Mouse (Mus musculus): ENCODE measurements around the gene Rasgrp3. TPM values are rescaled to one million over a fixed set of nuclear protein-coding genes. Genes with fewer than 3 reads are reported as not detected.
A peak's percentile ranks its signal among the peaks of the same experiment; 100 is the strongest.
"Not testable (repeated sequence)": the region's sequence is repeated elsewhere in the genome, so short reads cannot be mapped to it uniquely, and the experiment has no call there.

The Rasgrp3 gene
- polyA plus RNA-seq, 1 experiment from 2014 or later = 14.7 TPM

GRCm38 (mm10) chr17:75439062-75439461 is 3.4 kb downstream of the Rasgrp3 start:
- Histone ChIP-seq H3K36me3 (no peaks in the 10 kb centered on the region), H3K27me3 (no peaks in the 10 kb centered on the region), H3K27ac (no peak overlapping the region), H3K9me3 (no peaks in the 10 kb centered on the region), H3K4me1 (peaks cover 8% of the 10 kb centered on the region), H3K4me3 (no peak overlapping the region), H3K9ac (no peak overlapping the region), H3K4me2 (no peak overlapping the region)
- ATAC-seq (ENCODE audit: insufficient number of reproducible peaks, low FRiP score, low TSS enrichment, low read depth) = no peak
- WGBS = 89% methylated on average over 14 of the region's 14 CpGs

GRCm38 (mm10) chr17:75440619-75441018 is 4.9 kb downstream of the Rasgrp3 start:
- WGBS = 60% methylated on average over 7 of the region's 7 CpGs
- no peaks in the 10 kb centered on the region for H3K27me3 ChIP-seq
- H3K4me1 ChIP-seq = peaks cover 8% of the 10 kb centered on the region
- H3K36me3 ChIP-seq = no peaks in the 10 kb centered on the region
- no peak for ATAC-seq (ENCODE audit: insufficient number of reproducible peaks, low FRiP score, low TSS enrichment, low read depth)
- H3K9me3 ChIP-seq = no peaks in the 10 kb centered on the region
- H3K4me2 ChIP-seq = no peak overlapping the region
- no peak overlapping the region for H3K4me3 ChIP-seq
- no peak overlapping the region for H3K27ac ChIP-seq
- H3K9ac ChIP-seq = no peak overlapping the region

- Histone ChIP-seq H3K36me3 (no peaks in the 10 kb centered on the region), H3K9me3 (no peaks in the 10 kb centered on the region), H3K4me3 (no peak overlapping the region), H3K4me2 (no peak overlapping the region), H3K4me1 (peaks cover 8% of the 10 kb centered on the region), H3K27me3 (no peaks in the 10 kb centered on the region), H3K9ac (no peak overlapping the region), H3K27ac (no peak overlapping the region)
- ATAC-seq (ENCODE audit: insufficient number of reproducible peaks, low FRiP score, low TSS enrichment, low read depth) = no peak
- WGBS = 28% methylated on average over 5 of the region's 5 CpGs
Measured at GRCm38 (mm10) chr17:75441260-75441830, 5.6 kb downstream of the Rasgrp3 start.

GRCm38 (mm10) chr17:75442352-75442751 is 6.7 kb downstream of the Rasgrp3 start:
- Histone ChIP-seq H3K27ac (no peak overlapping the region), H3K36me3 (no peaks in the 10 kb centered on the region), H3K9ac (no peak overlapping the region), H3K4me3 (no peak overlapping the region), H3K9me3 (no peaks in the 10 kb centered on the region), H3K4me2 (no peak overlapping the region), H3K27me3 (no peaks in the 10 kb centered on the region), H3K4me1 (peaks cover 8% of the 10 kb centered on the region)
- WGBS = 95% methylated on average over 8 of the region's 8 CpGs
- ATAC-seq (ENCODE audit: insufficient number of reproducible peaks, low FRiP score, low TSS enrichment, low read depth) = no peak

GRCm38 (mm10) chr17:75443064-75443621 is 7.4 kb downstream of the Rasgrp3 start:
- no peaks in the 10 kb centered on the region for H3K27me3 ChIP-seq
- no peak overlapping the region for H3K9ac ChIP-seq
- no peaks in the 10 kb centered on the region for H3K9me3 ChIP-seq
- no peak overlapping the region for H3K4me2 ChIP-seq
- WGBS = 60% methylated on average over 5 of the region's 6 CpGs
- 0 out of 2 replicates have a peak overlapping the region, but pooled peaks have one; percentile 33 for H3K27ac ChIP-seq
- H3K4me1 ChIP-seq = peaks cover 8% of the 10 kb centered on the region
- no peaks in the 10 kb centered on the region for H3K36me3 ChIP-seq
- H3K4me3 ChIP-seq = no peak overlapping the region
- ATAC-seq (ENCODE audit: insufficient number of reproducible peaks, low FRiP score, low TSS enrichment, low read depth) = no peak

- Histone ChIP-seq H3K9me3 (no peaks in the 10 kb centered on the region), H3K36me3 (no peaks in the 10 kb centered on the region), H3K9ac (no peak overlapping the region), H3K27ac (no peak overlapping the region), H3K4me2 (no peak overlapping the region), H3K27me3 (no peaks in the 10 kb centered on the region), H3K4me1 (peaks cover 2% of the 10 kb centered on the region; the same call in 1 of the 2 replicates), H3K4me3 (no peak overlapping the region)
- no peak for ATAC-seq (ENCODE audit: insufficient number of reproducible peaks, low FRiP score, low TSS enrichment, low read depth)
- 93% methylated on average over 3 of the region's 3 CpGs for WGBS
Measured at GRCm38 (mm10) chr17:75448257-75448656, 12.6 kb downstream of the Rasgrp3 start.

- Histone ChIP-seq H3K27ac (no peak overlapping the region), H3K9me3 (no peaks in the 10 kb centered on the region), H3K27me3 (no peaks in the 10 kb centered on the region), H3K36me3 (no peaks in the 10 kb centered on the region), H3K4me2 (no peak overlapping the region), H3K9ac (no peak overlapping the region), H3K4me3 (no peak overlapping the region), H3K4me1 (no peaks in the 10 kb centered on the region)
- WGBS = 64% methylated on average over 1 of the region's 1 CpGs
- ATAC-seq (ENCODE audit: insufficient number of reproducible peaks, low FRiP score, low TSS enrichment, low read depth) = no peak
Measured at GRCm38 (mm10) chr17:75449022-75449421, 13.3 kb downstream of the Rasgrp3 start.

- ATAC-seq (ENCODE audit: insufficient number of reproducible peaks, low FRiP score, low TSS enrichment, low read depth) = no peak
- Histone ChIP-seq H3K4me1 (no peaks in the 10 kb centered on the region), H3K36me3 (no peaks in the 10 kb centered on the region), H3K27me3 (no peaks in the 10 kb centered on the region), H3K4me3 (no peak overlapping the region), H3K9me3 (no peaks in the 10 kb centered on the region), H3K4me2 (no peak overlapping the region), H3K27ac (no peak overlapping the region), H3K9ac (no peak overlapping the region)
- WGBS = 71% methylated on average over 4 of the region's 4 CpGs
Measured at GRCm38 (mm10) chr17:75452313-75452712, 16.6 kb downstream of the Rasgrp3 start.

GRCm38 (mm10) chr17:75453639-75454038 is 17.9 kb downstream of the Rasgrp3 start:
- H3K9ac ChIP-seq = no peak overlapping the region
- H3K36me3 ChIP-seq = no peaks in the 10 kb centered on the region
- H3K4me3 ChIP-seq = no peak overlapping the region
- ATAC-seq (ENCODE audit: insufficient number of reproducible peaks, low FRiP score, low TSS enrichment, low read depth) = no peak
- H3K27me3 ChIP-seq = no peaks in the 10 kb centered on the region
- no peaks in the 10 kb centered on the region for H3K4me1 ChIP-seq
- H3K27ac ChIP-seq = no peak overlapping the region
- H3K9me3 ChIP-seq = no peaks in the 10 kb centered on the region
- no peak overlapping the region for H3K4me2 ChIP-seq

GRCm38 (mm10) chr17:75456096-75456495 is 20.4 kb downstream of the Rasgrp3 start:
- H3K27me3 ChIP-seq; H3K4me1 ChIP-seq; H3K36me3 ChIP-seq; ATAC-seq (ENCODE audit: insufficient number of reproducible peaks, low FRiP score, low TSS enrichment, low read depth); H3K4me2 ChIP-seq; H3K9ac ChIP-seq; H3K9me3 ChIP-seq; H3K27ac ChIP-seq; H3K4me3 ChIP-seq: not testable (repeated sequence)
- 89% methylated on average over 9 of the region's 9 CpGs for WGBS

- Histone ChIP-seq H3K27me3 (no peaks in the 10 kb centered on the region), H3K27ac (no peak overlapping the region), H3K4me1 (peaks cover 12% of the 10 kb centered on the region), H3K4me3 (no peak overlapping the region), H3K36me3 (no peaks in the 10 kb centered on the region), H3K9me3 (no peaks in the 10 kb centered on the region; the same call in 1 of the 2 replicates), H3K4me2 (no peak overlapping the region), H3K9ac (no peak overlapping the region)
- ATAC-seq (ENCODE audit: insufficient number of reproducible peaks, low FRiP score, low TSS enrichment, low read depth) = no peak
- 91% methylated on average over 6 of the region's 6 CpGs for WGBS
Measured at GRCm38 (mm10) chr17:75460621-75461020, 24.9 kb downstream of the Rasgrp3 start.

GRCm38 (mm10) chr17:75461771-75462170 is 26.1 kb downstream of the Rasgrp3 start:
- Histone ChIP-seq H3K9ac (no peak overlapping the region), H3K36me3 (no peaks in the 10 kb centered on the region), H3K4me1 (peaks cover 12% of the 10 kb centered on the region), H3K9me3 (no peaks in the 10 kb centered on the region; the same call in 1 of the 2 replicates), H3K27me3 (no peaks in the 10 kb centered on the region), H3K4me3 (no peak overlapping the region), H3K27ac (no peak overlapping the region), H3K4me2 (no peak overlapping the region)
- WGBS = 91% methylated on average over 1 of the region's 1 CpGs
- no peak for ATAC-seq (ENCODE audit: insufficient number of reproducible peaks, low FRiP score, low TSS enrichment, low read depth)

- 90% methylated on average over 1 of the region's 1 CpGs for WGBS
- not testable (repeated sequence) for H3K27me3 ChIP-seq; H3K27ac ChIP-seq; H3K4me3 ChIP-seq; H3K9me3 ChIP-seq; H3K36me3 ChIP-seq; ATAC-seq (ENCODE audit: insufficient number of reproducible peaks, low FRiP score, low TSS enrichment, low read depth); H3K9ac ChIP-seq; H3K4me2 ChIP-seq
- peaks cover 12% of the 10 kb centered on the region for H3K4me1 ChIP-seq
Measured at GRCm38 (mm10) chr17:75463223-75463622, 27.5 kb downstream of the Rasgrp3 start.
